In genomic region chr7:121436884-121437283, GRCm38 (mm10) we compare ENCODE assay signal across 23 mouse cellular contexts. TPM values are rescaled to one million over a fixed set of nuclear protein-coding genes. Genes with fewer than 3 reads are reported as not detected.
A peak's percentile ranks its signal among the peaks of the same experiment; 100 is the strongest.
DNase-seq lines count a peak whose midpoint lies in the region; ATAC-seq lines count a peak whose summit lies in the region.
"Had no signal": no experiment of that assay in that cellular context is flagged by ENCODE, and none has a peak within 500 bp of the region (broad histone marks: within the 10 kb centered on the region; RNA-seq: fewer than 3 reads in every experiment).

No protein-coding gene starts in this region.

- H3K36me3 ChIP-seq in midbrain, embryonic 11.5 days (ENCODE audit: control insufficient read depth, insufficient read depth, low read length) = no peaks in the 10 kb centered on the region
- H3K36me3 ChIP-seq in midbrain, embryonic 13.5 days = no peaks in the 10 kb centered on the region
- no peaks in the 10 kb centered on the region for H3K36me3 ChIP-seq in limb, embryonic 12.5 days
- no peaks in the 10 kb centered on the region for H3K36me3 ChIP-seq in hindbrain, embryonic 14.5 days (replicated peaks; ENCODE audit: control insufficient read depth, insufficient read depth)
- H3K36me3 ChIP-seq in hindbrain, embryonic 11.5 days (ENCODE audit: control insufficient read depth, insufficient read depth, low read length) = no peaks in the 10 kb centered on the region
- H3K36me3 ChIP-seq: embryonic facial prominence, embryonic 13.5 days; forebrain, embryonic 12.5 days; G1E; heart, embryonic 13.5 days; hindbrain, embryonic 12.5 days had no signal

- no peak overlapping the region for H3K4me2 ChIP-seq in midbrain, embryonic 11.5 days
- H3K4me2 ChIP-seq in midbrain, embryonic 13.5 days (replicated peaks) = no peak overlapping the region
- H3K4me2 ChIP-seq in limb, embryonic 12.5 days = no peak overlapping the region
- H3K4me2 ChIP-seq in hindbrain, embryonic 14.5 days (replicated peaks) = no peak overlapping the region
- H3K4me2 ChIP-seq in hindbrain, embryonic 11.5 days (replicated peaks; ENCODE audit: low read depth, low read length) = no peak overlapping the region
- H3K4me2 ChIP-seq: embryonic facial prominence, embryonic 13.5 days; forebrain, embryonic 12.5 days; heart, embryonic 13.5 days; hindbrain, embryonic 12.5 days had no signal

- WGBS in midbrain, embryonic 11.5 days = 90% methylated on average over 6 of the region's 6 CpGs
- 86% methylated on average over 6 of the region's 6 CpGs for WGBS in midbrain, embryonic 13.5 days
- WGBS in limb, embryonic 12.5 days = 37% methylated on average over 6 of the region's 6 CpGs
- WGBS in hindbrain, embryonic 14.5 days = 76% methylated on average over 6 of the region's 6 CpGs
- 89% methylated on average over 6 of the region's 6 CpGs for WGBS in hindbrain, embryonic 11.5 days

- no peaks in the 10 kb centered on the region for H3K4me1 ChIP-seq in midbrain, embryonic 11.5 days (ENCODE audit: control insufficient read depth, insufficient read depth, low read length)
- no peaks in the 10 kb centered on the region for H3K4me1 ChIP-seq in midbrain, embryonic 13.5 days (replicated peaks)
- H3K4me1 ChIP-seq in limb, embryonic 12.5 days (replicated peaks) = peaks cover 26% of the 10 kb centered on the region
- H3K4me1 ChIP-seq in hindbrain, embryonic 14.5 days (replicated peaks; ENCODE audit: control insufficient read depth, insufficient read depth, low read length) = no peaks in the 10 kb centered on the region
- H3K4me1 ChIP-seq in hindbrain, embryonic 11.5 days (replicated peaks; ENCODE audit: control insufficient read depth, insufficient read depth, low read length) = no peaks in the 10 kb centered on the region
- H3K4me1 ChIP-seq: forebrain, embryonic 12.5 days; heart, embryonic 13.5 days; hindbrain, embryonic 12.5 days had no signal

- no peak overlapping the region for H3K27ac ChIP-seq in midbrain, embryonic 11.5 days (ENCODE audit: low read depth, low read length)
- no peak overlapping the region for H3K27ac ChIP-seq in midbrain, embryonic 13.5 days
- H3K27ac ChIP-seq in limb, embryonic 12.5 days = no peak overlapping the region
- no peak overlapping the region for H3K27ac ChIP-seq in hindbrain, embryonic 14.5 days
- H3K27ac ChIP-seq in hindbrain, embryonic 11.5 days (ENCODE audit: low read depth, low read length) = no peak overlapping the region
- H3K27ac ChIP-seq: embryonic facial prominence, embryonic 13.5 days; forebrain, embryonic 12.5 days; heart, embryonic 13.5 days; hindbrain, embryonic 12.5 days had no signal

- no peak overlapping the region for H3K9ac ChIP-seq in midbrain, embryonic 11.5 days (ENCODE audit: low read length)
- H3K9ac ChIP-seq in midbrain, embryonic 13.5 days (replicated peaks) = no peak overlapping the region
- no peak overlapping the region for H3K9ac ChIP-seq in limb, embryonic 12.5 days (replicated peaks)
- H3K9ac ChIP-seq in hindbrain, embryonic 14.5 days = no peak overlapping the region
- H3K9ac ChIP-seq in hindbrain, embryonic 11.5 days (ENCODE audit: low read depth, low read length) = no peak overlapping the region
- H3K9ac ChIP-seq: embryonic facial prominence, embryonic 13.5 days; forebrain, embryonic 12.5 days; heart, embryonic 13.5 days; hindbrain, embryonic 12.5 days had no signal

- DNase-seq in embryo, embryonic 11 days = peak; percentile 5
- DNase-seq in embryo, embryonic 10 days (ENCODE audit: low spot score) = no peak
- peak; percentile 33 for DNase-seq in midbrain, embryonic 11.5 days (ENCODE audit: low spot score, missing footprints)
- DNase-seq in hindbrain, embryonic 14.5 days (ENCODE audit: low spot score) = no peak
- DNase-seq in hindbrain, embryonic 11.5 days (ENCODE audit: low spot score) = no peak
- DNase-seq: adrenal gland, adult 8-10 months; adrenal gland, postnatal 36 days; B cell, adult 2 months; cerebellum, adult 11 months; cerebellum, adult 8-10 months; cerebellum, postnatal 14 days; gastrocnemius, postnatal 14 days; heart, postnatal 36 days had no signal

- no peak overlapping the region for H3K4me3 ChIP-seq in midbrain, embryonic 11.5 days (ENCODE audit: low read depth, low read length)
- no peak overlapping the region for H3K4me3 ChIP-seq in midbrain, embryonic 13.5 days (replicated peaks)
- H3K4me3 ChIP-seq in limb, embryonic 12.5 days (replicated peaks) = no peak overlapping the region
- no peak overlapping the region for H3K4me3 ChIP-seq in hindbrain, embryonic 14.5 days (replicated peaks; ENCODE audit: low read length)
- no peak overlapping the region for H3K4me3 ChIP-seq in hindbrain, embryonic 11.5 days (ENCODE audit: low read depth, low read length)
- H3K4me3 ChIP-seq: embryonic facial prominence, embryonic 13.5 days; forebrain, embryonic 12.5 days; heart, embryonic 13.5 days; hindbrain, embryonic 12.5 days had no signal

- ATAC-seq in midbrain, embryonic 11.5 days (ENCODE audit: low FRiP score) = no peak
- no peak for ATAC-seq in midbrain, embryonic 13.5 days
- ATAC-seq in limb, embryonic 12.5 days (ENCODE audit: insufficient number of reproducible peaks, insufficient read depth, low FRiP score, low TSS enrichment, low read depth) = peak; percentile 67; the same call in 1 of the 2 replicates
- ATAC-seq in hindbrain, embryonic 14.5 days (ENCODE audit: low FRiP score) = no peak
- ATAC-seq in hindbrain, embryonic 11.5 days (ENCODE audit: low FRiP score) = no peak
- ATAC-seq: CD4-positive, CD25-positive, alpha-beta regulatory T cell, adult 4 months had no signal

- H3K27me3 ChIP-seq in midbrain, embryonic 11.5 days (ENCODE audit: control insufficient read depth, insufficient read depth, low read length) = no peaks in the 10 kb centered on the region
- H3K27me3 ChIP-seq in midbrain, embryonic 13.5 days = no peaks in the 10 kb centered on the region
- 0 out of 2 replicates have a peak, but pooled peaks cover 4% of the 10 kb centered on the region for H3K27me3 ChIP-seq in limb, embryonic 12.5 days
- no peaks in the 10 kb centered on the region for H3K27me3 ChIP-seq in hindbrain, embryonic 14.5 days (ENCODE audit: control insufficient read depth, insufficient read depth, low read length)
- H3K27me3 ChIP-seq in hindbrain, embryonic 11.5 days (ENCODE audit: control insufficient read depth, insufficient read depth, low read length) = no peaks in the 10 kb centered on the region
- H3K27me3 ChIP-seq: embryonic facial prominence, embryonic 13.5 days; forebrain, embryonic 12.5 days; heart, embryonic 13.5 days; hindbrain, embryonic 12.5 days had no signal

- H3K9me3 ChIP-seq in midbrain, embryonic 11.5 days (ENCODE audit: control insufficient read depth, low read length) = no peaks in the 10 kb centered on the region
- no peaks in the 10 kb centered on the region for H3K9me3 ChIP-seq in midbrain, embryonic 13.5 days
- no peaks in the 10 kb centered on the region for H3K9me3 ChIP-seq in limb, embryonic 12.5 days
- H3K9me3 ChIP-seq in hindbrain, embryonic 14.5 days (ENCODE audit: control insufficient read depth, low read length) = no peaks in the 10 kb centered on the region
- no peaks in the 10 kb centered on the region for H3K9me3 ChIP-seq in hindbrain, embryonic 11.5 days (ENCODE audit: control insufficient read depth, low read length)
- H3K9me3 ChIP-seq: embryonic facial prominence, embryonic 13.5 days; forebrain, embryonic 12.5 days; G1E; heart, embryonic 13.5 days; hindbrain, embryonic 12.5 days had no signal

RNA-seq across cellular contexts. Expression of gene Hs3st2, which starts 45.2 kb away (rescaled TPM):
- 0.70 and 1.2 TPM in 2 replicates for polyA plus RNA-seq in midbrain, embryonic 11.5 days (2014; fragmentation: Nextera tagmentation; extraction: Ambion mirVana)
- 3.8 and 6.2 TPM in 2 replicates for polyA plus RNA-seq in midbrain, embryonic 13.5 days (2015; fragmentation: Nextera tagmentation; extraction: Ambion mirVana)
- 0.45 and 0.80 TPM in 2 replicates for polyA plus RNA-seq in limb, embryonic 12.5 days (2016; fragmentation: Nextera tagmentation; extraction: Ambion mirVana)
- polyA plus RNA-seq in hindbrain, embryonic 14.5 days (2014; fragmentation: Nextera tagmentation; extraction: Ambion mirVana) = 17.6 and 20.1 TPM in 2 replicates
- 2.1 and 2.3 TPM in 2 replicates for polyA plus RNA-seq in hindbrain, embryonic 11.5 days (2014; fragmentation: Nextera tagmentation; extraction: Ambion mirVana)
- polyA plus RNA-seq: CD4-positive, CD25-positive, alpha-beta regulatory T cell, adult 4 months; G1E; gonadal fat pad, adult 2 months; heart, postnatal 0 days had no signal

Comparison
In these comparisons a context has a peak if more than half of its experiments do, and no peak if none do; other contexts are left out.
1. DNase-seq: peak in embryo, embryonic 11 days (single experiment) and midbrain, embryonic 11.5 days (single experiment); none in embryo, embryonic 10 days (single experiment), hindbrain, embryonic 14.5 days (single experiment) and hindbrain, embryonic 11.5 days (single experiment).